Mouse (Mus musculus): ENCODE measurements at regions not wholly inside any gene's neighbourhood (a gene's known extent, or its start where the extent isn't known, plus 50 kb on each side); places are given as distances from the start of the nearest gene placed in this dataset.

GRCm38 (mm10) chr1:138011581-138011980 lies 163.9 kb downstream of the Ptprc start:
- no peak for DNase-seq

GRCm38 (mm10) chr1:138010910-138011477 lies 164.5 kb downstream of the Ptprc start:
- DNase-seq, result peak in 1 of 2 experiments; percentile 15

GRCm38 (mm10) chr1:138006811-138007210 lies 168.7 kb downstream of the Ptprc start:
- DNase-seq, result no peak

GRCm38 (mm10) chr1:138004319-138004718 lies 171.2 kb downstream of the Ptprc start:
- no peak for DNase-seq

GRCm38 (mm10) chr1:137999268-137999900 lies 176.1 kb downstream of the Ptprc start:
- DNase-seq, result no peak

- no peak for DNase-seq
Measured at GRCm38 (mm10) chr1:137996041-137996440, 179.5 kb downstream of the Ptprc start.

GRCm38 (mm10) chr1:137991936-137992335 lies 183.6 kb downstream of the Ptprc start:
- no peak for DNase-seq

- DNase-seq, result no peak
Measured at GRCm38 (mm10) chr1:137991412-137991811, 184.1 kb downstream of the Ptprc start.

- DNase-seq, result no peak
Measured at GRCm38 (mm10) chr1:137973406-137973805, 202.1 kb downstream of the Ptprc start.

- no peak for DNase-seq
Measured at GRCm38 (mm10) chr1:137972620-137973350, 202.7 kb downstream of the Ptprc start.

GRCm38 (mm10) chr1:137966151-137966836 lies 209.2 kb downstream of the Ptprc start:
- DNase-seq, result no peak

- DNase-seq, result no peak
Measured at GRCm38 (mm10) chr1:137963656-137964055, 211.9 kb downstream of the Ptprc start.

GRCm38 (mm10) chr1:137958040-137958439 lies 217.5 kb downstream of the Ptprc start:
- DNase-seq, result no peak

GRCm38 (mm10) chr1:137955993-137956392 lies 219.5 kb downstream of the Ptprc start:
- no peak for DNase-seq

GRCm38 (mm10) chr1:137955139-137955538 lies 220.4 kb downstream of the Ptprc start:
- DNase-seq, result no peak

GRCm38 (mm10) chr1:137953369-137953768 lies 222.1 kb downstream of the Ptprc start:
- DNase-seq, result no peak

- DNase-seq, result no peak
Measured at GRCm38 (mm10) chr1:137952777-137953176, 222.7 kb downstream of the Ptprc start.

GRCm38 (mm10) chr1:137947900-137948299 lies 227.6 kb downstream of the Ptprc start:
- DNase-seq, result no peak

GRCm38 (mm10) chr1:137941776-137942522 lies 233.6 kb downstream of the Ptprc start:
- no peak for DNase-seq

- DNase-seq, result no peak
Measured at GRCm38 (mm10) chr1:137935746-137936145, 239.8 kb downstream of the Ptprc start.

GRCm38 (mm10) chr1:137929764-137930163 lies 245.7 kb downstream of the Ptprc start:
- DNase-seq, result no peak

- DNase-seq, result peak; percentile 31 to 51
Measured at GRCm38 (mm10) chr1:137928522-137928921, 247.0 kb downstream of the Ptprc start.

GRCm38 (mm10) chr1:137927953-137928352 lies 247.6 kb downstream of the Ptprc start:
- DNase-seq, result peak; percentile 66 to 78

Data from kidney, postnatal 4 days (tissue).